Mouse (Mus musculus): ENCODE results near the gene Plppr3.

The Plppr3 gene

DNA sequence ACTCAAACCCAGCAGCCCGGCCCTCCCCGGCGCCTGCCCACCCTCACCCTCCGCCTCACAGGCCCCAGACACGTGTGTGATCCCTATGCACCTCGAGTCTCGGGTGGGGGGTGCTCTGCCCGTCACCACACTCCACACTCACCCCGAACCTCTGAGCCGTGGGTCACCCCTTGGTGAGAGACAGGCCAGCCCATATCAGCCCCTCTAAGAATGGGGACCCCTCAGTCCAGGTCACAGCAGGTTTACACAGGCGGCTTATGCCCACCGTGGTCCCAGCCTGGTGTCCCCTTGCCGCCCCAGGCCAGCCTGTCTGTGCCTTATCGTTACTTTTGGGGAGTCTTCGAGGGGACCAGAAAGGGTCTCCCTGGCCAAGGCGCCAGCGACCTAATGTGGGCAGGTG lies 54.8 kb downstream of the Plppr3 start:
- peak in 1 of 2 experiments; percentile 27 for DNase-seq (ENCODE audit: low spot score in 2 of 2)

DNA sequence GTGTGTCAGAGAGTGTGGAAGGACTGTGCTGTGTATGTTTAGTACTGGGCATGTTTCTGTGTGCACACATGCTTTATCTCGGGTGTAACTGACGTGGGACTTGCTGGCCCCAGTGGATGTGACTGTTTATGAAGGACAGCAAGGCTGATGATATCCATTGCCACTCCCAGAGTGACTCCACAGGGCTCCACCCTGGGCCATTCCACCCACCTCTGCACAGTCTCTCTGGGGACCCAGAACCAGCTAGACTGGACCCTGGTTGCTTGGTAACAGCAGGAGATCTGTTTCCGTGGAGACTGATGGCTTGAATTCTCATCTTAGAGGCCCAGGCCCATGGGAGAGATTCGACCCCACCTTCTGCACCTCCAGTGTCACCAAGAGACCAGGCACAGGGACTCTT lies 56.2 kb downstream of the Plppr3 start:
- no peak for DNase-seq (ENCODE audit: low spot score in 2 of 2)

DNA sequence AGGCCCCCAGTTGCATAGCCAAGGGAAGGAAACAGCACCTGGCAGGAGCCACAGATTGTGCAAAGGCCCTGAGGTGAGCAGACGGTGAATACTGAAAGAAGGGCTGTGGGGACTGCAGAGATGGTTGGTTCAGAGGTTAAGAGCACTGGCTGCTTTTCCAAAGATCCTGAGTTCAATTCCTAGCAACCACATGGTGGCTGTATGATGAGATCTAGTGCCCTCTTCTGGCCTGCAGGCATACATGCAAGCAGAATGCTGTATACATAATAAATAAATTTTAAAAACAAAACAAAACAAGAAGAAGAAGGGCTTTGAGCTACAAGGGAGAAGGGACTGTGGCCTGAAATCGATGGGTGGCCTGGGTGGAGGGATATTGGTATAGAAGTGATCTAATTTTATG lies 57.3 kb downstream of the Plppr3 start:
- DNase-seq (ENCODE audit: low spot score in 2 of 2): peak in 1 of 2 experiments; percentile 21

DNA sequence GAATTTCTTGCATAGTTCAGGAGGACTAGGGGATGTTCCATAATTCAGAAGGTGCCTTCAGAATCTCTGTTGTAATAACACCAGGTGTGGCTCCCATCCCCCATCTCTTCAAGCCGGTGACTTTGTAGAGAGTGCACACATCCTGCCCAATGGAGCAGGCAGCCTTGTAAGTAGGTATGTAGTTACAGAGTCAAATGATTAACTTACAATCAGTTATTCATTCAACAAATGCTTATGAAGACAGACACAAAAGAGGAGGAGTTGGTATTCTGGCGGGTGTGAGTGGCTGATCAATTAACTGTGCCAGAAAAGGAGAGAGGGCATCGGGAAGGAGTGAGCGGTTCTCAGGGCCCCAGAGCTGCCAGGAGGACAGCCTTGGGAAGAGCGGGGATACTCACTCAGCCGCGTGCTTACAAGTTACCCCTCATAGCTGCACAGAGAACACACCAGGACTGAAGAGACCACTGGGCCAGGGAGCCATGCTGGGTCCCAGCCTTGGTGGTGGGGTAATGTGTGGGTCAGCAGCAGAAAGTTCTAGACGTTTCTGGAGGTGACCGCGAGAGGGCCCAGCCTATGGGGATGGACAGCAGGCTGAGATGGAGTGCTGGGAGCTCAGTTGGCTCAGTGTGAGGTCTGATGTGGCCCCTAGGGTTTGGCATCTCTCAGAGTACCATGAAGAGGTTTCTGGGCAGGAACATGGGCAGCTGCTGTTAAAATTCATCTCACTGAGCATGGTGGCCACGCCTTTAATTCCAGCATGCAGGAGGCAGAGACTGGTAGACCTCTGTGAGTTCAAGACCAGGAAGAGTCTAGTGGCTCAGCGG lies 58.6 kb downstream of the Plppr3 start:
- no peak for DNase-seq (ENCODE audit: low spot score in 2 of 2)

DNA sequence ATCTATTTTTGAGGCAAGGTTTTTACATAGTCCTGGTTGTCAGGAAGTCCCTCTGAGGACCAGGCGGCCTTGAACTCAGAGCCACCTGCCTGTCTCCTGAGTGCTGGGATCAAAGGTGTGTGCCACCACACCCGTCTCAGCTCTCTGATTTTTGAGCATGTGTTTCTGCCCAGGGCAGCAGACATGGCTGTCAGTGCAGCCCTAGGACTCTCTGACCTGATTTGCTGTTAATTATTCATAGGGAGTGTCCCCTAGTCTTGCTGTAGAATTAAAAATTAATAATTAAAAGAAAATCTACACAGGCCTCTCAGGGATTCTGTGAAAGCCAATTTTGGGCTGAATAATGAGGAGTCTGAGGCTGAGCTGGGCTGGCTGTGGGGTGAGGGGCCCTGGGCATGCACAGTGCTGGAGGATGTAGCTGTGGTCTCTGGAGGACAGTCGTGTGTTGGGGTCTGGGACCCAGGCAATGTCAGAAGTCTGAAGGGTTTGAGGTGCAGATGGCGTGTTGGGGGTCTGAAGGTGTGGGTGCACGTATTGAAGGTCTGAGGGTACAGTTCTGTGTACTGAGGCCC lies 60.1 kb downstream of the Plppr3 start:
- DNase-seq (ENCODE audit: low spot score in 2 of 2): no peak

DNA sequence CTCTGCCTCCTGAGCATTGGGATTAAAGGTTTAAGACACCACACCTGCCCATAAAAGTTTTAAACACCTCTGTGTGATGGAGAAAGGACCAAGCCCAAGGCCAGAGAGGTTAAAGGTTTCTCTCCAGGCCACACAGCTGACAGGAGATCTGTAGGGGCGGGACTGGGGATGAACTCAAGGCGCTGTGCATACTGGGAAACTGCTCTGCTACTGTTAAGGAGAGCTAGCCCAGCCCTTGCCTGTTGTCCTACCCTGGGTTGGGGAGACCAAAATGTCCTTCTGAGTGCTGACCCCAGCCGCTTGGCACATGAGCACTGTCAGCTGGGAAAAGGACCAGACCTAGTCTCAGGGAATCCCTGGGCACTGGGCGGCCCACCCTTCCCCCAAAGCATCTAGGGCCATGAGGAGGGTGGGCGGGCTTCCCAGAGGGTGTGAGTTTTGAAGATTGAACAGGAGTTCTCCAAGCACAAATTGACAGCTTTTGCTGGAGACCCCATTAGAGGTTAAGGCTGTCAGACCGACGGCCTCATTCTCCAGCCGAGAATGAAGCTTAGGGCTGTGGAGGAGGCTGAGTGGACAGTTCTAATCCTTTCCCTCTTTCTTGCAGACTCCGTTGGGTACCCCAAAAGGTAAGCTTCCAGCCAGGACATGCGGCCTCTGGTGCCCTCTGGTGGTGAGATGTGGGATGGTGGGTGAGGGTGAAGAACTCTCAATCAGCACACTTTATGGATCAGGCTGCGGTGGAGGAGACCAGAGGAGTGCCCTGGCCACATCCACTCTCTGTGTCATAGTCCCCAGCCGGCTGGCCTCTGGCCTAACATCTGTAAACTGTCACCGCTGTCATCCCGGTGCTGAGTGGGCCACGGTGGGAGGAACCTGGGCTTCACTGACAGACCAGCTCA lies 62.4 kb downstream of the Plppr3 start:
- peak; percentile 82 to 90 for DNase-seq (ENCODE audit: low spot score in 2 of 2)
